Mouse (Mus musculus) thymus, adult 2 months (tissue): ENCODE measurements around the gene Gen1. TPM values are rescaled to one million over a fixed set of nuclear protein-coding genes. Genes with fewer than 3 reads are reported as not detected.

Experiments used
- DNase-seq: peaks from one replicate; pipeline ENCODE4 v3.0.0; 2021
- H3K27ac ChIP-seq: fragments of 200-500 bp; 2 replicates; pipeline ENCODE4 v1.5.1; 2012; ENCODE audit warnings: low read length, control low read depth; ENCODE audit not compliant: control insufficient read depth, insufficient read depth
- H3K27me3 ChIP-seq: fragments of 200-500 bp; 2 replicates; pipeline ENCODE4 v1.6.1; 2012; ENCODE audit warnings: mild to moderate bottlenecking, low read length, moderate library complexity, mixed read lengths; ENCODE audit not compliant: control insufficient read depth, insufficient read depth
- H3K36me3 ChIP-seq: fragments of 200-500 bp; 2 replicates; pipeline ENCODE4 v1.6.1; 2012; ENCODE audit warnings: mild to moderate bottlenecking, low read length, moderate library complexity; ENCODE audit not compliant: control insufficient read depth, insufficient read depth
- H3K4me1 ChIP-seq: fragments of 200-500 bp; replicated peaks from 2 replicates; pipeline ENCODE4 v1.6.1; 2012; ENCODE audit warnings: low read length; ENCODE audit not compliant: control insufficient read depth, insufficient read depth
- H3K4me3 ChIP-seq: fragments of 200-500 bp; 2 replicates; pipeline ENCODE4 v1.5.1; 2012; ENCODE audit warnings: mild to moderate bottlenecking, low read length, control low read depth, moderate library complexity; ENCODE audit not compliant: control insufficient read depth, insufficient read depth
- CTCF ChIP-seq: fragments of 200-500 bp; IDR thresholded peaks from 2 replicates; pipeline ENCODE4 v1.5.1; 2012; ENCODE audit warnings: mild to moderate bottlenecking, control low read depth, low read length, moderate library complexity, borderline replicate concordance; ENCODE audit not compliant: control insufficient read depth, poor library complexity, insufficient read depth; ENCODE audit errors: extremely low read depth
- POLR2A ChIP-seq: fragments of 200-500 bp; IDR thresholded peaks from 2 replicates; pipeline ENCODE4 v1.6.1; 2012; ENCODE audit warnings: mild to moderate bottlenecking, low read length, control low read depth, moderate library complexity; ENCODE audit not compliant: control insufficient read depth, poor library complexity, insufficient read depth; ENCODE audit errors: extremely low read depth
- WGBS: fragments of 180-500 bp; shearing (Covaris S2); methylation state at CpG from one replicate; pipeline ENCODE4 v1.1.7; 2018; 5-methylcytosine and 5-hydroxymethylcytosine counted together
- polyA plus RNA-seq: library from polyadenylated mRNA; depleted of rRNA; stranded (reverse); fragments of >200 nt; gene quantifications from 2 replicates; pipeline ENCODE4 v1.2.3, GENCODE M21; 2012

Gen1 gene
- polyA plus RNA-seq, 1 experiment: 2.0 TPM

DNA sequence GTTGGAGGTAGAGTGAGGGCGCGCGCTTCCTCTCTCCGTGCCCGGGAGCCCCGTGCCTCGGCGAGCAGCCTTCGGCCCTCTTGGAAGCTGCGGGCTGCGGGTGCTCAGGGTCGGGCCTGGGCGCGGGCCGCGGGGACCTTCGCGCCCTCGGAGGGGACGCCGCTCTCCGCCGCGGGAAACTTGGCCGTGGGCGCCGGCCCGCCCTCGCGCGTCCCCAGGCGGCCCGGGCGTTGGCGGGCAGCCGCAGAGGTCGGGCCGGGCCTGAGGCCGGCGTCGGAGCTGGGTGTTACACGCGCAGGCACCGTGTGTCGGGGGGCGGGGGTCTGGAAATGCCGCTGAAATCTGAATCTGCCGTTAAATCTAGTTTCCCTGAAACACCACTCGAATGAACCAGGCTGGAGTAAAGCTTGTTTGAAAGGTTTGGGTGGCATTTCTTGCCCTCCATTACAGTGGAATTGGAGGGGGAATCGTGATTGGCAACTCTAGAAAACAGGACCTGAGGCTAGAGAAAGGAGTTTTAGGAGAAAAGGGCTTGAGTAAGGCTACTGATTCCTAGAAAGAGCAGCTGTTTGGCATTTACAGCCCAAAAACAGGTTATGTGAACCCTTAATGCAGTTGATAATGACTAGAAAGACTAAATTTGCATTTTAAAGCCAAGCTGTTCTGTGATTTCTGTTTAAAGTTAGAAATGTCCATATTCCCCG is 833 bp upstream of the Gen1 start:
- Histone ChIP-seq H3K27me3 (no peaks in the 10 kb centered on the region), H3K27ac (0 out of 2 replicates have a peak overlapping the region, but pooled peaks have one; percentile 2), H3K36me3 (no peaks in the 10 kb centered on the region; the same call in 1 of the 2 replicates), H3K4me1 (peaks cover 5% of the 10 kb centered on the region; the same call in 1 of the 2 replicates), H3K4me3 (peak overlapping the region; percentile 76)
- TF ChIP-seq POLR2A: no peak
- no peak for TF ChIP-seq CTCF
- under 1% methylated on average over 51 of the region's 51 CpGs for WGBS
- DNase-seq: peak; percentile 53

DNA sequence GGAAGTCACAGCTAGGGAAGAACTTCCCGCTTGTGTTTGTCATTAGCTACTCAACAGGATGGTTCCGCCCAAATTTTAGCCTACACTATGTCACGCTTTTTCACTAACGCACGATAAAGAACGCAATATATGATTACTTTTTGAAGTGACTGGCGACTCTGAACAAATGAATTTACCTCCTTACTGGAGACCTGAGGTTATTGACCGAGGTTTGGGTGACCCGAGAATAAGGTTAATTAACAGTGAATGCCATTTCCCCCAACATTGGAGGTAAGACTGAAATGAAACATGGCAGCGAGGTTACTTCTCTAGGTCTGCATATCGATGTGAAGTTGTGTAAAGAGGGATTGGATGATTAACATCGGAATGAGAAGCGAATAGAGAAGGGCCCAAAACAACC is 706 bp downstream of the Gen1 start:
- no peak for DNase-seq

DNA sequence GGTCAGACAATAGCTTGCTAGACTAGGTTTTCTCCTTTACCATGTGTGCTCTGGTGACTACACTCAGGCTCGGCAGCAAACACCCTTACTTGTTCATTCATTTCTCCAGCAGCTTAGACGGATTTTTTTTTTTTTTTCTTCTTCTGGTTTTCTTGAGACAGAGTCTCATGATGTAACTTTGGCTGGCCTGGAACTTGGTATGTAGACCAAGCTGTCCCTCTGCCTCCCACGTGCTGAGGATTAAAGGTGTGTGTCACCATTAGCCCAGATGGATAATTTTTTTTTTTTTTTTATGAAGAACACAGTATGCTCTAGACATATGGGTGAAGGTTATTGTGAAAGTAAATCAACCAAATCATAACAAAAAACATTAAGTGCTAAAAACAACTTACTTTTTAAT is 15.3 kb downstream of the Gen1 start:
- TF ChIP-seq POLR2A (no peak), CTCF (no peak)
- 94% methylated on average over 3 of the region's 3 CpGs for WGBS

More for the DNA sequence above, 706 bp downstream of the Gen1 start:
- H3K27me3 ChIP-seq: no peaks in the 10 kb centered on the region
- H3K4me3 ChIP-seq: no peak overlapping the region
- no peak overlapping the region for H3K27ac ChIP-seq
- no peaks in the 10 kb centered on the region for H3K36me3 ChIP-seq
- WGBS: 8% methylated on average over 13 of the region's 13 CpGs
- TF ChIP-seq POLR2A (no peak), CTCF (no peak)
- peaks cover 5% of the 10 kb centered on the region; the same call in 1 of the 2 replicates for H3K4me1 ChIP-seq

DNA sequence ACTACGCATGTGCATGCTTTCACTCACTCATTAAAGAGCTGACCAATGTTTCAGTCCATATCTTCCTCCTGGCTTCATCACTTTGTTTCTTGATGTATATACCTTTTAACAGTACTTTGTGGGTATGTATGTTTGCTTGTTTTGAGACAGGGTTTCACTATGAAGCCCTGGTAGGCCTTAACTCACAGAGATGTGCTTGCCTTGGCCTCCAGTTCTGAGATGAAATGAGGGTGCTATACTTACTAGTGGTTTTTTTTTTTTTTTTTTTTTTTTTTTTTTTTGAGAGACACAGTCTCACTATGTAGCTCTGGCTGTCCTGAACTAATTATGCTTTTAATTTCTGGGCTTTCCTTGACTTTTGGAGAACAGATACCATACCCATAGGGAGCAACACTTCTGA is 18.1 kb downstream of the Gen1 start:
- H3K36me3 ChIP-seq: no peaks in the 10 kb centered on the region
- TF ChIP-seq POLR2A: no peak
- no peak for TF ChIP-seq CTCF
- DNase-seq: no peak
- 100% methylated on average over 1 of the region's 1 CpGs for WGBS
- H3K4me3 ChIP-seq: no peak overlapping the region
- no peak overlapping the region for H3K27ac ChIP-seq
- no peaks in the 10 kb centered on the region for H3K27me3 ChIP-seq
- no peaks in the 10 kb centered on the region for H3K4me1 ChIP-seq

More for the DNA sequence above, 15.3 kb downstream of the Gen1 start:
- no peak for DNase-seq
- Histone ChIP-seq H3K27ac (no peak overlapping the region), H3K27me3 (no peaks in the 10 kb centered on the region), H3K4me1 (no peaks in the 10 kb centered on the region), H3K4me3 (no peak overlapping the region), H3K36me3 (no peaks in the 10 kb centered on the region)

DNA sequence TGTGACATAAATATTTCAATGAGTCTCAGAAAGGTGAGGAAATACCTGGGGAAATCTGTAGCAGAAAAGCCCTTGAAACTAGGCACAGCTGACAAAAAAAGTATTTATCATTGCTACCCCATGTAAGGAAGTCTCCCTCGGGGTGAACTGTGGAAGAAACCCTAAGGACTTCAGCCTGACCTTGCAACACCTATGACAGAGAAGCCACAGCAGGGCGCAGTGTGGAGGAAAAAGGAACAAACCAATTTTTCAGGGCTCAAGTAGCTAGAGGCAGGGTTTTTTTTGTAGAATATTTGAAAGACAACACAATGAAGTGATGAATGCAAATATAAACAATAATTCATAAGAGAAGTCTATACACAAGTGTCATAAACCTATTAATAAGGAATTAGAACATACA is 29.6 kb downstream of the Gen1 start:
- H3K4me1 ChIP-seq: peaks cover 2% of the 10 kb centered on the region; the same call in 1 of the 2 replicates
- TF ChIP-seq CTCF (no peak), POLR2A (no peak)
- H3K27ac ChIP-seq: no peak overlapping the region
- DNase-seq: no peak
- no peaks in the 10 kb centered on the region for H3K36me3 ChIP-seq
- no peak overlapping the region for H3K4me3 ChIP-seq
- WGBS: 60% methylated on average over 2 of the region's 2 CpGs
- no peaks in the 10 kb centered on the region for H3K27me3 ChIP-seq

DNA sequence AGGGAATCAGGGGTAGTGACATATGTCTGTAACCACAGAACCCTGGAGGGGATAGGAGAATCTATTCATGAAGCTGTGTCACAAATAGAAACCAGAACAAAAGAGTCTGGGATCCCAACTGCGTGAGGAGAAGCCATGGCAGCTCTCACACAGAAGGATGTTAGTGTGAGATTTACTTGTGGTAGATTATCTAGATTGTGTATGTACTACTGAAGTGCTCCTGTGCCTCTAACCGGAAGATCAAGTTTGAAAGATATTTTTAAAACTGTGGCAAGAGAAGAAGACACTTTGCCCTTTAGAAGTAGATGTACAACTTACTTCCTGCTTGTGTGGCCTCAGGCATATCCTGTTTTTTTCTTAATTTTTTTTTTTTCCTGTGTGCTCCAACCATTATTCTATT is 35.3 kb downstream of the Gen1 start:
- no peaks in the 10 kb centered on the region for H3K27me3 ChIP-seq
- no peaks in the 10 kb centered on the region for H3K36me3 ChIP-seq
- 5% methylated on average over 2 of the region's 2 CpGs for WGBS
- TF ChIP-seq POLR2A: no peak
- no peak for TF ChIP-seq CTCF
- H3K4me1 ChIP-seq: peaks cover 5% of the 10 kb centered on the region
- DNase-seq: peak; percentile 26
- H3K27ac ChIP-seq: peak overlapping the region; percentile 91
- H3K4me3 ChIP-seq: no peak overlapping the region
